Mouse (Mus musculus) midbrain, embryonic 16.5 days (tissue): Measurements from ENCODE around the gene Adprh. TPM values are rescaled to one million over a fixed set of nuclear protein-coding genes. Genes with fewer than 3 reads are reported as not detected.

Experiments used
- ATAC-seq: fragments of 200-750 bp; cut with Nextera tagmentation; 2 replicates; pipeline ENCODE4 v1.8.0; 2017; ENCODE audit warnings: moderate TSS enrichment
- H3K27ac ChIP-seq: fragments of 300-500 bp; sonication (generic); 2 replicates; pipeline ENCODE4 v1.5.1; 2014; ENCODE audit warnings: mild to moderate bottlenecking, low read length, mixed read lengths
- H3K27me3 ChIP-seq: fragments of 300-500 bp; sonication (generic); 2 replicates; pipeline ENCODE4 v1.6.1; 2014; ENCODE audit warnings: low read depth, low read length, mixed read lengths; ENCODE audit not compliant: control insufficient read depth, insufficient read depth
- H3K36me3 ChIP-seq: fragments of 300-500 bp; sonication (generic); 2 replicates; pipeline ENCODE4 v1.6.1; 2014; ENCODE audit warnings: mild to moderate bottlenecking, low read length, moderate library complexity, mixed read lengths; ENCODE audit not compliant: control insufficient read depth, insufficient read depth
- H3K4me1 ChIP-seq: fragments of 300-500 bp; sonication (generic); 2 replicates; pipeline ENCODE4 v1.6.1; 2014; ENCODE audit warnings: mild to moderate bottlenecking, low read length, mixed read lengths; ENCODE audit not compliant: control insufficient read depth, insufficient read depth
- H3K4me2 ChIP-seq: fragments of 300-500 bp; sonication (generic); 2 replicates; pipeline ENCODE4 v1.6.1; 2014; ENCODE audit warnings: mild to moderate bottlenecking, low read length, mixed read lengths
- H3K4me3 ChIP-seq: fragments of 300-500 bp; sonication (generic); 2 replicates; pipeline ENCODE4 v1.5.1; 2014; ENCODE audit warnings: low read depth, mild to moderate bottlenecking, low read length, moderate library complexity, mixed read lengths
- H3K9ac ChIP-seq: fragments of 300-500 bp; sonication (generic); 2 replicates; pipeline ENCODE4 v1.6.1; 2014; ENCODE audit warnings: low read depth, low read length, mixed read lengths
- H3K9me3 ChIP-seq: fragments of 300-500 bp; sonication (generic); replicated peaks from 2 replicates; pipeline ENCODE4 v1.6.1; 2014; ENCODE audit warnings: mild to moderate bottlenecking, low read length, mixed read lengths; ENCODE audit not compliant: control insufficient read depth, poor library complexity, severe bottlenecking
- WGBS: fragments of 180-500 bp; shearing (Covaris S2); extraction: QIAGEN DNeasy Blood & Tissue Kit; methylation state at CpG from one replicate; pipeline ENCODE4 v1.1.7; 2014; 5-methylcytosine and 5-hydroxymethylcytosine counted together
- polyA plus RNA-seq: library from polyadenylated mRNA; unstranded; fragments of >200 nt; fragmentation: Nextera tagmentation; extraction: Ambion mirVana; gene quantifications from 2 replicates; pipeline ENCODE4 v1.2.1, GENCODE M21; 2015

The Adprh gene
- polyA plus RNA-seq, result 160 and 164 TPM in 2 replicates

- under 1% methylated on average over 43 of the region's 61 CpGs for WGBS
- Histone ChIP-seq H3K36me3 (peaks cover 2% of the 10 kb centered on the region; the same call in 1 of the 2 replicates), H3K4me3 (peak within 1 kb of the TSS; percentile 84), H3K27me3 (no peaks in the 10 kb centered on the region), H3K4me1 (peaks cover 9% of the 10 kb centered on the region), H3K9me3 (no peaks in the 10 kb centered on the region), H3K27ac (peak within 1 kb of the TSS; percentile 91), H3K4me2 (peak within 1 kb of the TSS; percentile 86), H3K9ac (peak within 1 kb of the TSS; percentile 97)
- peak; percentile 98 for ATAC-seq
Observed at GRCm38 (mm10) chr16:38452442-38453202, at the start of gene Adprh. Gene Adprh, minus strand, starts transcription at chr16:38452703.

- Histone ChIP-seq H3K4me1 (no peaks in the 10 kb centered on the region), H3K9me3 (no peaks in the 10 kb centered on the region), H3K27me3 (no peaks in the 10 kb centered on the region), H3K27ac (no peak overlapping the region), H3K9ac (no peak overlapping the region), H3K4me2 (no peak overlapping the region), H3K36me3 (peaks cover 11% of the 10 kb centered on the region; the same call in 1 of the 2 replicates), H3K4me3 (no peak overlapping the region)
- ATAC-seq, result peak; percentile 36; the same call in 1 of the 2 replicates
- WGBS, result 78% methylated on average over 7 of the region's 7 CpGs
Observed at GRCm38 (mm10) chr16:38496604-38497140, 44.2 kb upstream of the Adprh start.

GRCm38 (mm10) chr16:38493890-38494289 lies 41.4 kb upstream of the Adprh start:
- H3K9ac ChIP-seq, result no peak overlapping the region
- 85% methylated on average over 10 of the region's 10 CpGs for WGBS
- H3K27ac ChIP-seq, result no peak overlapping the region
- no peak for ATAC-seq
- no peaks in the 10 kb centered on the region for H3K4me1 ChIP-seq
- no peak overlapping the region for H3K4me3 ChIP-seq
- no peak overlapping the region for H3K4me2 ChIP-seq
- H3K36me3 ChIP-seq, result peaks cover 9% of the 10 kb centered on the region; the same call in 1 of the 2 replicates
- no peaks in the 10 kb centered on the region for H3K9me3 ChIP-seq
- no peaks in the 10 kb centered on the region for H3K27me3 ChIP-seq

- H3K27me3 ChIP-seq, result no peaks in the 10 kb centered on the region
- ATAC-seq, result no peak
- peaks cover 5% of the 10 kb centered on the region; the same call in 1 of the 2 replicates for H3K36me3 ChIP-seq
- WGBS, result 92% methylated on average over 3 of the region's 3 CpGs
- H3K9ac ChIP-seq, result no peak overlapping the region
- H3K4me2 ChIP-seq, result no peak overlapping the region
- H3K4me3 ChIP-seq, result no peak overlapping the region
- H3K27ac ChIP-seq, result no peak overlapping the region
- no peaks in the 10 kb centered on the region for H3K4me1 ChIP-seq
- H3K9me3 ChIP-seq, result no peaks in the 10 kb centered on the region
Observed at GRCm38 (mm10) chr16:38492551-38492950, 40.0 kb upstream of the Adprh start.

GRCm38 (mm10) chr16:38483582-38484309 lies 31.2 kb upstream of the Adprh start:
- Histone ChIP-seq H3K4me3 (peak overlapping the region; percentile 33), H3K4me1 (no peaks in the 10 kb centered on the region), H3K27ac (no peak overlapping the region), H3K9me3 (no peaks in the 10 kb centered on the region), H3K27me3 (peaks cover 4% of the 10 kb centered on the region; the same call in 1 of the 2 replicates), H3K36me3 (no peaks in the 10 kb centered on the region), H3K4me2 (peak overlapping the region; percentile 51), H3K9ac (no peak overlapping the region)
- ATAC-seq, result peak; percentile 17; the same call in 1 of the 2 replicates
- whole genome bisulfite sequencing, result 47% methylated on average over 38 of the region's 42 CpGs

- ATAC-seq, result peak; percentile 56; the same call in 1 of the 2 replicates
- no peak overlapping the region for H3K9ac ChIP-seq
- 24% methylated on average over 32 of the region's 32 CpGs for WGBS
Observed at GRCm38 (mm10) chr16:38482780-38483562, 30.5 kb upstream of the Adprh start.

GRCm38 (mm10) chr16:38481327-38481726 lies 28.8 kb upstream of the Adprh start:
- no peaks in the 10 kb centered on the region for H3K9me3 ChIP-seq
- no peak for ATAC-seq
- 0 out of 2 replicates have a peak, but pooled peaks cover 3% of the 10 kb centered on the region for H3K4me1 ChIP-seq
- no peak overlapping the region for H3K9ac ChIP-seq
- no peak overlapping the region for H3K4me3 ChIP-seq
- no peaks in the 10 kb centered on the region for H3K36me3 ChIP-seq
- peaks cover 4% of the 10 kb centered on the region; the same call in 1 of the 2 replicates for H3K27me3 ChIP-seq
- H3K4me2 ChIP-seq, result no peak overlapping the region
- no peak overlapping the region for H3K27ac ChIP-seq
- 83% methylated on average over 4 of the region's 4 CpGs for WGBS

More at GRCm38 (mm10) chr16:38482780-38483562, 30.5 kb upstream of the Adprh start:
- Histone ChIP-seq H3K27me3 (peaks cover 4% of the 10 kb centered on the region; the same call in 1 of the 2 replicates), H3K4me2 (peak overlapping the region; percentile 51), H3K27ac (no peak overlapping the region), H3K36me3 (no peaks in the 10 kb centered on the region), H3K9me3 (no peaks in the 10 kb centered on the region), H3K4me1 (no peaks in the 10 kb centered on the region), H3K4me3 (peak overlapping the region; percentile 33)

- H3K27ac ChIP-seq, result no peak overlapping the region
- 91% methylated on average over 3 of the region's 3 CpGs for WGBS
- no peak overlapping the region for H3K4me2 ChIP-seq
Observed at GRCm38 (mm10) chr16:38478296-38478695, 25.8 kb upstream of the Adprh start.

More at GRCm38 (mm10) chr16:38478296-38478695, 25.8 kb upstream of the Adprh start:
- H3K27me3 ChIP-seq, result peaks cover 4% of the 10 kb centered on the region; the same call in 1 of the 2 replicates
- H3K36me3 ChIP-seq, result no peaks in the 10 kb centered on the region
- 0 out of 2 replicates have a peak, but pooled peaks cover 3% of the 10 kb centered on the region for H3K4me1 ChIP-seq
- H3K9ac ChIP-seq, result no peak overlapping the region
- ATAC-seq, result no peak
- H3K9me3 ChIP-seq, result no peaks in the 10 kb centered on the region
- no peak overlapping the region for H3K4me3 ChIP-seq
